ENCODE assay signal across 15 mouse cellular contexts in genomic region chr17:33487211-33487610, GRCm38 (mm10). TPM values are rescaled to one million over a fixed set of nuclear protein-coding genes. Genes with fewer than 3 reads are reported as not detected.
"Had no signal": no experiment of that assay in that cellular context is flagged by ENCODE, and none has a peak within 500 bp of the region (broad histone marks: within the 10 kb centered on the region; RNA-seq: fewer than 3 reads in every experiment).

No protein-coding gene starts in this region.

- H3K36me3 ChIP-seq: lung, embryonic 15.5 days had no signal

- H3K27ac ChIP-seq: liver, embryonic 14.5 days; lung, embryonic 15.5 days had no signal

- ATAC-seq: liver, postnatal 0 days had no signal

- DNase-seq: liver, postnatal 0 days; thymus, adult 18-20 months; thymus, postnatal 36 days had no signal

- H3K4me2 ChIP-seq: liver, embryonic 11.5 days; lung, embryonic 15.5 days; midbrain, embryonic 11.5 days had no signal

- H3K27me3 ChIP-seq: lung, embryonic 15.5 days had no signal

- H3K9ac ChIP-seq: liver, embryonic 14.5 days; liver, postnatal 0 days; lung, embryonic 15.5 days had no signal

- H3K9me3 ChIP-seq: lung, embryonic 15.5 days had no signal

- H3K4me3 ChIP-seq: lung, embryonic 15.5 days had no signal

RNA-seq across cellular contexts. Expression of gene Actl9, which starts 54.5 kb away (rescaled TPM):
- polyA plus RNA-seq: kidney, embryonic 16.5 days; limb, embryonic 11.5 days; liver, embryonic 11.5 days; liver, postnatal 0 days; lung, embryonic 15.5 days; midbrain, embryonic 11.5 days; midbrain, embryonic 14.5 days; midbrain, postnatal 0 days; neural tube, embryonic 11.5 days; neural tube, embryonic 14.5 days; small intestine, adult 2 months; stomach, embryonic 16.5 days had no signal
